Mouse (Mus musculus): ENCODE results near the gene Diaph3. TPM values are rescaled to one million over a fixed set of nuclear protein-coding genes. Genes with fewer than 3 reads are reported as not detected.

Diaph3 gene
- 3.0 and 4.3 TPM in 2 replicates for polyA plus RNA-seq (2014; fragmentation: Nextera tagmentation; extraction: Ambion mirVana)

DNA sequence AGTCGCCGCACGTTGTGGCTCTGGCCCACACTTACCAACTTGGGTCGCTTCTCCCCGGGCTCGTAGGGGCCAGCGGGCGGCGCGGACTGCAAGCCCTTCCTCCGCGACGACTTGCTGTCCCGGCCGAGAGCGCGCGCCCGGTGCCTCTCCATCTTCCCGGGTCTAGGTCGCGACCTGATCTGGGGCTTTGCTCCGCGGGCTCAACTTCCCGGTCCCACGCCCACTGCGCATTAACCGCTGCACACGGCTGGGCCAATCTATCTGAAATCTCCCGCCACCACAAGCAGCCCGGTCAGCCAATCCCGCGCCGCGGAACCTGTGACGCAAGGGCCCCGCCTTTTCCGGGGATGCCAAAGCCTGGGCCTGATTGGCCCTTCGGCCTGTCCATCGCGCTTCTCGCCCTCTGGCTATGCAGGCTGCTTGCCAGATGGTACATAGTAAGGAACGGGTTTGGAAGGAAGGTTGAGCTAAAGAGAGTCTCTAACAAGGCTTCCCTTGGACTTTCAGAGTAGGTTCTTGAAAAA, at the start of gene Diaph3:
Gene Diaph3 (minus strand): TSS at position 273 of the 524 bp plus-strand sequence.
- H3K27ac ChIP-seq (replicated peaks; ENCODE audit: low read depth, low read length): no peak within 1 kb of the TSS
- peak within 1 kb of the TSS; percentile 45 for H3K9ac ChIP-seq (replicated peaks; ENCODE audit: low read length)
- H3K4me1 ChIP-seq (ENCODE audit: control insufficient read depth, insufficient read depth, low read length): peaks cover 3% of the 10 kb centered on the region; the same call in 1 of the 2 replicates
- ATAC-seq (ENCODE audit: low FRiP score, low TSS enrichment) (peak; percentile 100), DNase-seq (peak; percentile 99)
- no peaks in the 10 kb centered on the region for H3K36me3 ChIP-seq (ENCODE audit: control insufficient read depth, insufficient read depth, low read length)
- H3K4me3 ChIP-seq (replicated peaks; ENCODE audit: low read depth, low read length): peak within 1 kb of the TSS; percentile 69
- no peaks in the 10 kb centered on the region for H3K9me3 ChIP-seq (ENCODE audit: control insufficient read depth, low read length)
- WGBS: 0% methylated on average over 43 of the region's 43 CpGs
- H3K4me2 ChIP-seq (ENCODE audit: low read length): peak within 1 kb of the TSS; percentile 92
- no peaks in the 10 kb centered on the region for H3K27me3 ChIP-seq (ENCODE audit: control insufficient read depth, insufficient read depth, low read length)

DNA sequence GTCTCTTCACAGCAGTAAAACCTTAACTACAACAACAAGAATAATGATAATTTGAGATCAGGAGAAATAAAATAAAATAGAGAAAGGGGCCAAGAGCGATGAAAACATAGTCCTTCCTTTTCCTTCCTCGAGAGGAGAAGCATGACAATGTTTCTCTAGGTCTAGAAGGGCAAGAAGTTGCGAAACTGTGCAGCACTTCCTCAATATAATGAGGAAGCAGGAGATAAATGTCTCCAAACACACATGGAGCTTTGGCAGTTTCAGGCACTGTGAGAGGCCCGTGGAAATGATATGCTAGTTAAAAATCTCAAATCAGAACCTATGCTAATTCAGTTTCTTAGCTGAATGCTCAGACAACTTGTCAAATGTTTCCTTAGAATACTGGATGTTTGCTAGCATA, 49.6 kb upstream of the Diaph3 start:
- no peak overlapping the region for H3K27ac ChIP-seq (replicated peaks; ENCODE audit: low read depth, low read length)
- no peak overlapping the region for H3K9ac ChIP-seq (replicated peaks; ENCODE audit: low read length)
- DNase-seq (no peak), ATAC-seq (ENCODE audit: low FRiP score, low TSS enrichment) (no peak)
- peaks cover 5% of the 10 kb centered on the region for H3K9me3 ChIP-seq (ENCODE audit: control insufficient read depth, low read length)
- H3K4me2 ChIP-seq (ENCODE audit: low read length): no peak overlapping the region
- H3K4me3 ChIP-seq (replicated peaks; ENCODE audit: low read depth, low read length): no peak overlapping the region
- H3K4me1 ChIP-seq (ENCODE audit: control insufficient read depth, insufficient read depth, low read length): no peaks in the 10 kb centered on the region
- H3K27me3 ChIP-seq (ENCODE audit: control insufficient read depth, insufficient read depth, low read length): no peaks in the 10 kb centered on the region
- H3K36me3 ChIP-seq (ENCODE audit: control insufficient read depth, insufficient read depth, low read length): no peaks in the 10 kb centered on the region
- WGBS: 91% methylated on average over 4 of the region's 4 CpGs

DNA sequence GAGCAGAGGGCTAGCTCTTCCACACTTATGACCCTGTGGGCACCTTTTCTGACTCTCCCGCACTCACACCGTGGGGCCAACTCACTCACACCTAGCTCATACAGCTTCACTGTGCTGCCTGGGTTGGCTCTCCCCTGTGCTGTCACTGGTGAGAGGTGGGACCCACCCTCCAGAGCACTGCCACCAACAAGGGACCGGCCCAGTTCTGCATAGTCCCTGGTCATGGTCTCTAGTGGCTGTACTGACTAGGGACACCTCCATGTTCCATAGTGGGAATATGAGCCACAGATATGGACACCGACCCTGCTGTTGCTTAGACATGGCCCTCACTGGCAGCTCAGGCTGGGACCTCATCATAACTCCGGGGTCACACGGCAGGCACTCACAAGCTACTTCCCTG, 30.5 kb upstream of the Diaph3 start:
- Histone ChIP-seq H3K9ac (replicated peaks; ENCODE audit: low read length) (no peak overlapping the region), H3K4me3 (replicated peaks; ENCODE audit: low read depth, low read length) (no peak overlapping the region), H3K4me1 (ENCODE audit: control insufficient read depth, insufficient read depth, low read length) (no peaks in the 10 kb centered on the region), H3K27me3 (ENCODE audit: control insufficient read depth, insufficient read depth, low read length) (no peaks in the 10 kb centered on the region), H3K9me3 (ENCODE audit: control insufficient read depth, low read length) (no peaks in the 10 kb centered on the region), H3K36me3 (ENCODE audit: control insufficient read depth, insufficient read depth, low read length) (no peaks in the 10 kb centered on the region), H3K4me2 (ENCODE audit: low read length) (no peak overlapping the region), H3K27ac (replicated peaks; ENCODE audit: low read depth, low read length) (no peak overlapping the region)
- DNase-seq (no peak), ATAC-seq (ENCODE audit: low FRiP score, low TSS enrichment) (no peak)
- 94% methylated on average over 6 of the region's 6 CpGs for WGBS

DNA sequence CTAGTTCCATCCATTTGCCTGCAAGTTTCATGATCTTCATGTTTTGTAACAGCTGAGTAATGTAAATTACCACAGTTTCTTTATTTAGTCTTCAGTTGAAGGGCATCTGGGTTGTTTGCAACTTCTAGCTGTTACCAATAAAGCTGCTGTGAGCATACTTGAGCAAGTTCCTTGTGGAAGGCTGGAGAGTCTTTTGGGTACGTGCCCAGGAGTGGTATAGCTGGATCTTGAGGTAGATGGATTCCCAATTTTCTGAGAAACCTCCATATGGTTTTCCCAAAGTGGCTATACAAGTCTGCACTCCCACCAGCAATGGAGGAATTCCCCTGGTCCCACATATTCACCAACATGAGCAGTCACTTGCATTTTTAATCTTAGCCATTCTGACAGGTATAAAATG, 28.1 kb upstream of the Diaph3 start:
- 73% methylated on average over 1 of the region's 1 CpGs for WGBS
- no peaks in the 10 kb centered on the region for H3K36me3 ChIP-seq (ENCODE audit: control insufficient read depth, insufficient read depth, low read length)
- no peak overlapping the region for H3K9ac ChIP-seq (replicated peaks; ENCODE audit: low read length)
- H3K4me1 ChIP-seq (ENCODE audit: control insufficient read depth, insufficient read depth, low read length): no peaks in the 10 kb centered on the region
- H3K4me2 ChIP-seq (ENCODE audit: low read length): no peak overlapping the region
- DNase-seq (no peak), ATAC-seq (ENCODE audit: low FRiP score, low TSS enrichment) (no peak)
- H3K4me3 ChIP-seq (replicated peaks; ENCODE audit: low read depth, low read length): no peak overlapping the region
- no peaks in the 10 kb centered on the region for H3K9me3 ChIP-seq (ENCODE audit: control insufficient read depth, low read length)
- no peaks in the 10 kb centered on the region for H3K27me3 ChIP-seq (ENCODE audit: control insufficient read depth, insufficient read depth, low read length)
- no peak overlapping the region for H3K27ac ChIP-seq (replicated peaks; ENCODE audit: low read depth, low read length)

DNA sequence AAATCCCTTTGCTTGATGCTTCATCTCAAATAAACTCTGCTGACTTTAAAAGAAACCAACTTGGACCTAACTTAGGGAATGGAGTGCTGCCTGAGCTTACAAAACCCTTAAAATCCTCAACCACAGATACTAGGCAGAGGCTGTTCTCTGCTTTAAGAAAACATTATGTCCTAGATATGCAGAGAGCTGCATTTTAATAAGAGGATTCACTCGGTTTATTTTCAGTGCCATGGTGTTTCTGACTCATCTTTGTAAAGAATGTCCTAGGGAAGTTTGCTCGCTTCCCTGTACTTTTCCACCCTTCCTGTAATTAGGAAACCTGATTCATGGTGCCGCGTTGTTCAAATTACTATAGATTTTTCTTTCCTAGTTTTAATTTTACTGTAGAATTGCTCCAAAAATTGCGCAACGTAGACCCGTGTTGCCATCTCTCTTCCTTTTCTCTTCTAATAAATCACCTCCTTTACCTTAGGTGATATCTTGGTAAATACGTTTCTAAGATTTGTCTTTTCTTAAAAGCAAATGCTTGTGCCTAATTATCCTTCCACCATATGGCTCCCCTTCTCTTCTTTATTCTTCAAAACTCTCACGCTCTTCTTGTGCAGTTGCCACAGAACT, 14.7 kb upstream of the Diaph3 start:
- Histone ChIP-seq H3K9ac (replicated peaks; ENCODE audit: low read length) (no peak overlapping the region), H3K36me3 (ENCODE audit: control insufficient read depth, insufficient read depth, low read length) (no peaks in the 10 kb centered on the region)
- WGBS: 89% methylated on average over 9 of the region's 9 CpGs

DNA sequence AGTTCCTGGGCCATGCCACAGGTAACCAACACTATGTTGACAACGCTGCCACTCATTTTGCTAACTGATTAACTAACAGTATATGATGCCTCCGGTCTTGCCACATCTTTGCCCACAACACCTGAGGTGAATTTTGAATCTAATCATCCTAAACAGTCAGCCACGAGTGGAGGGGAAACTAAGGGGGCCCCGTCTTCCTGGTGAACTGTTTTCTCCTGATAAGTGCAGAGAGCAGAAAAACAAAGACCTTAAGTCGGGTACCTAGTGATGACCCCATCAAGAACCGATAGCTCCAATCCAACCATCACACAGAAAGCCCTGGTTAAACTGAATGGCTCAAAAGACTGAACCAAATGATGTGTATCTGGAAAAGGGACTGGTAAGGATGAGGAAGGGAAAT, 8.6 kb upstream of the Diaph3 start:
- H3K9ac ChIP-seq (replicated peaks; ENCODE audit: low read length): no peak overlapping the region
- no peaks in the 10 kb centered on the region for H3K27me3 ChIP-seq (ENCODE audit: control insufficient read depth, insufficient read depth, low read length)
- no peaks in the 10 kb centered on the region for H3K36me3 ChIP-seq (ENCODE audit: control insufficient read depth, insufficient read depth, low read length)
- DNase-seq (no peak), ATAC-seq (ENCODE audit: low FRiP score, low TSS enrichment) (no peak)
- H3K4me1 ChIP-seq (ENCODE audit: control insufficient read depth, insufficient read depth, low read length): no peaks in the 10 kb centered on the region
- H3K27ac ChIP-seq (replicated peaks; ENCODE audit: low read depth, low read length): no peak overlapping the region
- no peaks in the 10 kb centered on the region for H3K9me3 ChIP-seq (ENCODE audit: control insufficient read depth, low read length)
- H3K4me3 ChIP-seq (replicated peaks; ENCODE audit: low read depth, low read length): no peak overlapping the region
- WGBS: 87% methylated on average over 6 of the region's 6 CpGs
- no peak overlapping the region for H3K4me2 ChIP-seq (ENCODE audit: low read length)

More for the DNA sequence above, 14.7 kb upstream of the Diaph3 start:
- Histone ChIP-seq H3K9me3 (ENCODE audit: control insufficient read depth, low read length) (no peaks in the 10 kb centered on the region), H3K27me3 (ENCODE audit: control insufficient read depth, insufficient read depth, low read length) (no peaks in the 10 kb centered on the region), H3K27ac (replicated peaks; ENCODE audit: low read depth, low read length) (no peak overlapping the region), H3K4me1 (ENCODE audit: control insufficient read depth, insufficient read depth, low read length) (no peaks in the 10 kb centered on the region), H3K4me3 (replicated peaks; ENCODE audit: low read depth, low read length) (no peak overlapping the region), H3K4me2 (ENCODE audit: low read length) (no peak overlapping the region)
- ATAC-seq (ENCODE audit: low FRiP score, low TSS enrichment) (no peak), DNase-seq (no peak)

DNA sequence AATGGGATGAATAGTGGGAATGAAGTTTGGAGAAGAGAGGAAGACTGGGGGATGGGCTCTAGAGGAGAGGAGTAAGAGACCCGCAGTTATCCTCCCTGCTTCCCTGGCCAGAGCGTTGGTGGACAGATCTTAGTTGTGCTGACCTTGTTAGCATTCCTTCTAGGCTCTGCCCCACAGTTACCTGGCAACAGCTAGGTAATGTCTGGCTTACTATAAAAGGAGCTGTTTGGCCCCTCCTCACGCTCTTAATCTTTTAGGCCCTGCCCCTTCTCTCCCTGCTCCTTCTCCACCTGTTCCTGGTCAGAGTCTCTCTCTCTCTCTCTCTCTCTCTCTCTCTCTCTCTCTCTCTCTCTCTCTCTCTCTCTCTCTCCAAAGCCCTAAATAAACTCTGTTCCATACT, 5.7 kb upstream of the Diaph3 start:
- no peak overlapping the region for H3K9ac ChIP-seq (replicated peaks; ENCODE audit: low read length)
- no peaks in the 10 kb centered on the region for H3K4me1 ChIP-seq (ENCODE audit: control insufficient read depth, insufficient read depth, low read length)
- H3K36me3 ChIP-seq (ENCODE audit: control insufficient read depth, insufficient read depth, low read length): no peaks in the 10 kb centered on the region
- DNase-seq (no peak), ATAC-seq (ENCODE audit: low FRiP score, low TSS enrichment) (no peak)
- WGBS: 8% methylated on average over 3 of the region's 3 CpGs
- no peak overlapping the region for H3K4me3 ChIP-seq (replicated peaks; ENCODE audit: low read depth, low read length)
- H3K27ac ChIP-seq (replicated peaks; ENCODE audit: low read depth, low read length): no peak overlapping the region
- H3K9me3 ChIP-seq (ENCODE audit: control insufficient read depth, low read length): no peaks in the 10 kb centered on the region
- no peak overlapping the region for H3K4me2 ChIP-seq (ENCODE audit: low read length)
- no peaks in the 10 kb centered on the region for H3K27me3 ChIP-seq (ENCODE audit: control insufficient read depth, insufficient read depth, low read length)

DNA sequence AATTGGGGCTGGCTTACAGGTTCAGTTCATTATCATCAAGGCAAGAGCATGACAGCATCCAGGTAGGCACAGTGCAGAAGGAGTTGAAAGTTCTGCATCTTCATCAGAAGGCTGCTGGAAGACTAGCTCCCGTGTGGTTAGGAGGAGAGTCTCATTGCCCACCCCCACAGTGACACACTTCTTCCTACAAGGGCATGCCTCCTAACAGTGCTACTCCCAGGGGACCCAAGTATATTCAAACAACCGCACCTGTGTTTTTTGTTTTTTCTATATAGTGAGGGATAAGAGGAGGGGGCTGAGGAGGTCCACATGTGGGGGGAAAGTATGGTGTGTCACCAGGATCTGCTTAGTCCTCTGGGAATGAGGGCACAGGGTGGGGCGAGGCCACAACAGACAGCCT, 4.3 kb upstream of the Diaph3 start:
- 91% methylated on average over 3 of the region's 3 CpGs for WGBS
- Histone ChIP-seq H3K27me3 (ENCODE audit: control insufficient read depth, insufficient read depth, low read length) (no peaks in the 10 kb centered on the region), H3K27ac (replicated peaks; ENCODE audit: low read depth, low read length) (no peak overlapping the region), H3K4me2 (ENCODE audit: low read length) (no peak overlapping the region), H3K4me3 (replicated peaks; ENCODE audit: low read depth, low read length) (no peak overlapping the region), H3K9me3 (ENCODE audit: control insufficient read depth, low read length) (no peaks in the 10 kb centered on the region), H3K36me3 (ENCODE audit: control insufficient read depth, insufficient read depth, low read length) (no peaks in the 10 kb centered on the region), H3K9ac (replicated peaks; ENCODE audit: low read length) (no peak overlapping the region), H3K4me1 (ENCODE audit: control insufficient read depth, insufficient read depth, low read length) (peaks cover 3% of the 10 kb centered on the region; the same call in 1 of the 2 replicates)
- no peak for ATAC-seq (ENCODE audit: low FRiP score, low TSS enrichment)
- no peak for DNase-seq

DNA sequence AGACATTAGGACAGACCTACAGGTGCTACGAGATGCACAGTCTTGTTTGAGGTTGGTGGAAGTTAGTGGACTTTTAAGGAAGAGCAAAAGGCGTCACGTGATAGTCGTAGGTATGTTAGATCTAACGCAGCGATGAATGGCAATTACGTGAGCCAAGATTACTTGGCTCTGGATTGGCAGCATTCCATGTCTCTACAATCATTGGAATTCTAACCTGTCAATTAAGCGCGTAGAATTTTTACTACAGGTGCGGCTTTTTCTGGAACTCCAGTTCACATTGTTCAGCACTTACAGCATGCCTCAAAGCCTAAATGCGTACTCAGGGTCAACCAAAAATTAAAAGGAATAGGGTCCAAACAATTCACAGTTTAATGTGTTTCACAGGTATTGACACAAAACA, 742 bp upstream of the Diaph3 start:
- Histone ChIP-seq H3K9ac (replicated peaks; ENCODE audit: low read length) (no peak overlapping the region), H3K9me3 (ENCODE audit: control insufficient read depth, low read length) (no peaks in the 10 kb centered on the region), H3K27ac (replicated peaks; ENCODE audit: low read depth, low read length) (no peak overlapping the region), H3K27me3 (ENCODE audit: control insufficient read depth, insufficient read depth, low read length) (no peaks in the 10 kb centered on the region), H3K4me1 (ENCODE audit: control insufficient read depth, insufficient read depth, low read length) (peaks cover 3% of the 10 kb centered on the region; the same call in 1 of the 2 replicates), H3K4me2 (ENCODE audit: low read length) (peak overlapping the region; percentile 92), H3K36me3 (ENCODE audit: control insufficient read depth, insufficient read depth, low read length) (no peaks in the 10 kb centered on the region), H3K4me3 (replicated peaks; ENCODE audit: low read depth, low read length) (no peak overlapping the region)
- DNase-seq (no peak), ATAC-seq (ENCODE audit: low FRiP score, low TSS enrichment) (no peak)
- 91% methylated on average over 11 of the region's 11 CpGs for WGBS

All from midbrain, embryonic 14.5 days (tissue).